Mouse (Mus musculus) C2C12 (cell line): ENCODE data around the gene Dennd5b. TPM values are rescaled to one million over a fixed set of nuclear protein-coding genes. Genes with fewer than 3 reads are reported as not detected.

Experiments
- H3K27me3 ChIP-seq: one replicate; pipeline ENCODE4 v1.6.1; 2011; ENCODE audit not compliant: control insufficient read depth, insufficient read depth, insufficient read length
- H3K36me3 ChIP-seq: one replicate; pipeline ENCODE4 v1.6.1; 2011; ENCODE audit not compliant: control insufficient read depth, insufficient read depth
- H3K4me3 ChIP-seq: one replicate; pipeline ENCODE4 v1.5.1; 2011; ENCODE audit warnings: mild to moderate bottlenecking, control low read depth; ENCODE audit not compliant: poor library complexity, insufficient read depth, severe bottlenecking
- H3K79me2 ChIP-seq: one replicate; pipeline ENCODE4 v1.6.1; 2011; ENCODE audit not compliant: control insufficient read depth, insufficient read depth
- H3K79me3 ChIP-seq: one replicate; pipeline ENCODE4 v1.6.1; 2011; ENCODE audit warnings: low read depth, control low read depth
- H3ac ChIP-seq: one replicate; pipeline ENCODE3; 2011; ENCODE audit warnings: low read depth; ENCODE audit not compliant: control insufficient read depth, insufficient read length
- CEBPB ChIP-seq: IDR thresholded peaks from one replicate; pipeline ENCODE4 v1.6.1; 2011; ENCODE audit warnings: low read depth, mild to moderate bottlenecking, control low read depth, moderate library complexity
- CTCF ChIP-seq: IDR thresholded peaks from one replicate; pipeline ENCODE4 v1.5.1; 2011; ENCODE audit not compliant: control insufficient read depth, insufficient read depth, insufficient read length
- FOSL1 ChIP-seq: IDR thresholded peaks from one replicate; pipeline ENCODE4 v1.8.0; 2011; ENCODE audit warnings: mild to moderate bottlenecking, low read length; ENCODE audit not compliant: poor library complexity, insufficient read depth, severe bottlenecking
- MAX ChIP-seq: IDR thresholded peaks from one replicate; pipeline ENCODE4 v1.6.1; 2011; ENCODE audit warnings: mild to moderate bottlenecking, control low read depth
- MYOD1 ChIP-seq: IDR thresholded peaks from one replicate; pipeline ENCODE4 v1.6.1; 2011; ENCODE audit warnings: low read depth; ENCODE audit not compliant: control insufficient read depth, insufficient read length
- MYOG ChIP-seq: IDR thresholded peaks from one replicate; pipeline ENCODE4 v1.6.1; 2011; ENCODE audit not compliant: control insufficient read depth, insufficient read length; ENCODE audit errors: extremely low read depth
- USF1 ChIP-seq: IDR thresholded peaks from one replicate; pipeline ENCODE4 v1.6.1; 2011; ENCODE audit warnings: low read depth, mild to moderate bottlenecking, control low read depth, moderate library complexity
- polyA plus RNA-seq: library from polyadenylated mRNA; unstranded; fragments of >200 nt; fragmentation: generic; extraction: Trizol; gene quantifications from one replicate; pipeline ENCODE4 v1.2.1, GENCODE M21; 2012; ENCODE audit warnings: missing spikeins

Dennd5b gene
- polyA plus RNA-seq, 1 experiment = 2.6 TPM

DNA sequence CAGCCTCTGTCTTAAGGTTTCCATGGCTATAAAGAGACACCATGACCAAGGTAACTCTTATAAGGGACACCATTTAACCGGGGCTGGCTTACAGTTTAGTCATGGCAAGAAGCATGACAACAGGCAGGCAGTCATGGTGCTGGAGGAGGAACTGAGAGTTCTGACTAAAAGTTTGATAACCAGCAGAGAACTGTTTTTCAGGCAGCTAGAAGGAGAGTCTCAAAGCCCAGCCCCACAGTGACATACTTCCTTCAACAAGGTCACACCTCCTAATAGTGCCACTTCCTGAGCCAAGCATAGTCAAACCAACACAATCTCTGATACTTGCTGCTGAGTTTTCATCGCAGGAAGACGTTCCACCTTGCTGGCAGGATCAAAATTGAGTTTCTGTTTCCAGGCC, 37.5 kb upstream of the Dennd5b start:
- Histone ChIP-seq H3K79me3 (peaks cover 2% of the 10 kb centered on the region), H3K79me2 (peaks cover 9% of the 10 kb centered on the region)
- TF ChIP-seq MYOD1 (no peak), MYOG (no peak), CTCF (no peak), FOSL1 (no peak), MAX (no peak), CEBPB (no peak), USF1 (no peak)

GRCm38 (mm10) chr6:149137936-149138335, 36.5 kb upstream of the Dennd5b start:
- peaks cover 2% of the 10 kb centered on the region for H3K79me3 ChIP-seq
- no peaks in the 10 kb centered on the region for H3K36me3 ChIP-seq
- no peak overlapping the region for H3K4me3 ChIP-seq
- H3ac ChIP-seq = no peak overlapping the region
- TF ChIP-seq USF1 (no peak), MAX (no peak), FOSL1 (no peak), CTCF (no peak), CEBPB (no peak), MYOG (no peak), MYOD1 (no peak)
- H3K27me3 ChIP-seq = no peaks in the 10 kb centered on the region
- H3K79me2 ChIP-seq = peaks cover 7% of the 10 kb centered on the region

More for the DNA sequence above, 37.5 kb upstream of the Dennd5b start:
- Histone ChIP-seq H3ac (no peak overlapping the region), H3K36me3 (peaks cover 1% of the 10 kb centered on the region), H3K4me3 (no peak overlapping the region), H3K27me3 (no peaks in the 10 kb centered on the region)

DNA sequence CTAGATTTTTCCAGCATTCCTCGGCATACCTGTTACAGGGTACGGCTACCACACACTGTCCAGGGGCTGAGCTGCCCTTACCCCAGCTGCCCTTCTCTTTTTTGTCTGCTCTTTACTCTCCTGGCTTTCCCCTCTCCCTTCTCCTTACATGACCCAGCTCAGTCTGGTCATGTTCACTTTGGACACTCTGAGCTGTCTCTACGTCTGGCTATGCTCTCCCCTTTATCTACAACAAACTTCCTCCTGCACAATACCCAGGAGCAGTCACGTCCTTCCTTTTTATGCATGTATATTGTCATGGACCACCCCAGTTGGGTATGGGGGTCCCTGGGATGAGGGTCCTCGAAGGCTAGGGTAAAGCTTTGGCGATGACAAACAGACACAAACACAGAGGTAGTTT, 34.2 kb upstream of the Dennd5b start:
- Histone ChIP-seq H3K36me3 (no peaks in the 10 kb centered on the region), H3K79me3 (no peaks in the 10 kb centered on the region), H3K4me3 (no peak overlapping the region), H3K79me2 (no peaks in the 10 kb centered on the region), H3K27me3 (no peaks in the 10 kb centered on the region), H3ac (no peak overlapping the region)
- no peak for TF ChIP-seq MYOD1
- no peak for TF ChIP-seq FOSL1
- no peak for TF ChIP-seq MYOG
- no peak for TF ChIP-seq CEBPB
- TF ChIP-seq CTCF = no peak
- no peak for TF ChIP-seq MAX
- no peak for TF ChIP-seq USF1

DNA sequence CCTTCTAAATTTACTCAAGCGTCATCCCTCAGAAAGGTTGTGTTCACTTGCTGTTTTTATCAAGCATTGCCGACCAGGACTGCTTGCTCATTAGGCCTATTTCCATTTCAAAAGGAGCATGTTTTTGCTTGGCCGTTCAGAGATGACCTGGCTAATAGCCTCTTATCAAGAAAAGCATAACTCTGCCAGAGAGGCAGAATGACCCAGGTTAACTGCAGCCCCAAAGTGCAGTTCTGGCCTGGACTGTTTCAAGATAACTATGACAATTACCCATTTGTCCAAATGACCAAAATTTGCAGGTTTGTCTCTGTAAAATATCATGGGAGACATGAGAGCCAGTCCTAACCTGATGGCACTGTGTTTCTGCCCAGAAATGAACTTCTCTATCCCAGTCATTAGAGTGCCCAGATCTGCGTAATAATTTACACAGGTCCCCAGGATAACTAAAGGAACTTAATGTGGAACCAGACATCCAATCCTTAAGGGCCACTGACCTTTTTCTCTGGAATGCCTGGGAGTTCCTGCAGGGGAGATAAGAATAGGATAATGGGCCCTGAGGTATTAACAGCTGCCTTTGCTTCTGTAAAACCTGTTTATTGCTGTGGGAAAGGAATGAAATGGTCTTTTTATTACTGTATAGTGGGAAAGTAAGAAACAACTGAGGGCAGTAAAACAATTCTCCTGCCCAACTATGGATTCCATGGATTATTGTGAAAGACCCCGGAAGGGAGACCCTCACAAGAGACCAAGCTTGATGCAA, 33.1 kb upstream of the Dennd5b start:
- H3K4me3 ChIP-seq = no peak overlapping the region
- no peaks in the 10 kb centered on the region for H3K79me2 ChIP-seq

DNA sequence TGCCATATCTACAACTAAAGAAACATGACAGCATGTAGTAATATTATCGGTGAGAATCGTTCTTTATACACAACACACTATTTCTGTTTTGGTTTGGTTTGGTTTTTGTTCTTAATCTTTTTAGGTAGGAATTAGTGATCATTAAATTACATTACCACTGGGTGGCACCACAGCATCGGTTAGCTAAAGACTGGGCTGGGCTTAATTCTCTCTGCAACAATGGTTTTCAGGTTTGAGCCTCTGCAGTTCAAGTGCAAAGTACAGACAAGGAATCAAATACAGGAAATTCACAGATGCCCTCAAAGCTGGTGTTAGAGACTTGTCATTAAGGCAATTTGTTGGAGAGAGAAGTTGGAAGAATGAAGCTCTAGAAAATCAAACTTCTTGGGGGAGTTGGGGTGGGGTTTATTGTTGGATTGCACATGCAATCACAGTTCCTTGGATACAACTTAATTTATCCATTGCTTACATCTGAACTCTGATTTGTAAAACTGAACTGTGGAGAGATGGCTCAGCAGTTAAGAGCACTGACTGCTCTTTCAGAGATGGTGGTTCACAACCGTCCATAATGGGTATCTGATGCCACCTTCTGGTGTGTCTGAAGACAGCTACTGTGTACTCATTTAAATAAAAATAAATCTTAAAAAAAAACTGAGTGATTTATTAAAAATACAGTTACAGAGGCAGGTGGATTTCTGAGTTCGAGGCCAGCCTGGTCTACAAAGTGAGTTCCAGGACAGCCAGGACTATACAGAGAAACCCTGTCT, 31.0 kb upstream of the Dennd5b start:
- no peaks in the 10 kb centered on the region for H3K36me3 ChIP-seq

More for the DNA sequence above, 33.1 kb upstream of the Dennd5b start:
- H3K79me3 ChIP-seq = no peaks in the 10 kb centered on the region
- no peaks in the 10 kb centered on the region for H3K27me3 ChIP-seq
- H3ac ChIP-seq = no peak overlapping the region
- no peak for TF ChIP-seq USF1
- no peak for TF ChIP-seq CTCF
- no peak for TF ChIP-seq MYOG
- no peak for TF ChIP-seq MYOD1
- TF ChIP-seq CEBPB = no peak
- no peak for TF ChIP-seq FOSL1
- TF ChIP-seq MAX = no peak
- no peaks in the 10 kb centered on the region for H3K36me3 ChIP-seq

More for the DNA sequence above, 31.0 kb upstream of the Dennd5b start:
- Histone ChIP-seq H3K4me3 (no peak overlapping the region), H3K79me2 (no peaks in the 10 kb centered on the region), H3K79me3 (no peaks in the 10 kb centered on the region), H3ac (no peak overlapping the region), H3K27me3 (no peaks in the 10 kb centered on the region)
- TF ChIP-seq MYOG (no peak), CTCF (no peak), CEBPB (no peak), MYOD1 (no peak), FOSL1 (no peak), USF1 (no peak), MAX (no peak)
